Mouse (Mus musculus): ENCODE data around the gene Slc39a12. TPM values are rescaled to one million over a fixed set of nuclear protein-coding genes. Genes with fewer than 3 reads are reported as not detected.

Slc39a12 gene
- 0.05 TPM in 1 of 2 replicates, not detected in the other for polyA plus RNA-seq (2015; fragmentation: Nextera tagmentation; extraction: Ambion mirVana)

DNA sequence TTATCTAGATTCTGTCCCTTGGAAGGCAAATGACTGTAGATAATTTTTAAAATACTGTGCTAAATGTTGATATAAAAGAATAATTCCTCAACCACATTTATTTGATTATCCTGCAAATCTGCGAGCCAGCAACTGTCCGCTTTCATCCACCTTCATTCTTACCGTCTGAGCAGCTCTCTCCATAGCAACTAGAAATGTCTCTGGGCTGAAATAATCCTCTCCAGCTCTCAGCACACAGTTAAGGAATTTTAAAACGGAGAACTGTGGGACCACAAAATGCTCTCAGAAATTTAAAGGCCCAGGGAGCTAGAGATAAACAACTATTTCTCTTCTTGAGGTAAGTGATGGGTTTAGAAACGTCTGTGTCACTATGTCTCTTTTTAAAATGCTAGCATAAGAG, at the start of gene Slc39a12:
TSS of gene Slc39a12 (plus strand) at position 155 of the 400 bp plus-strand sequence.
- Histone ChIP-seq H3K36me3 (ENCODE audit: insufficient read depth, low read length) (no peaks in the 10 kb centered on the region), H3K4me2 (ENCODE audit: low read length) (no peak within 1 kb of the TSS), H3K4me1 (replicated peaks; ENCODE audit: insufficient read depth, low read length) (no peaks in the 10 kb centered on the region), H3K9me3 (replicated peaks; ENCODE audit: low read length) (no peaks in the 10 kb centered on the region), H3K27me3 (ENCODE audit: insufficient read depth, low read length) (no peaks in the 10 kb centered on the region), H3K4me3 (replicated peaks; ENCODE audit: low read depth, low read length) (no peak within 1 kb of the TSS), H3K9ac (ENCODE audit: low read depth, low read length) (no peak within 1 kb of the TSS), H3K27ac (no peak within 1 kb of the TSS)
- no peak for TF ChIP-seq CTCF (IDR thresholded peaks at IDR 0.05; ENCODE audit: low read depth)
- no peak for DNase-seq (ENCODE audit: low spot score)
- no peak for ATAC-seq (replicated peaks; ENCODE audit: low FRiP score, low read depth)
- WGBS, result 54% methylated on average over 5 of the region's 5 CpGs

- H3K9me3 ChIP-seq (replicated peaks; ENCODE audit: low read length), result no peaks in the 10 kb centered on the region
- H3K4me3 ChIP-seq (replicated peaks; ENCODE audit: low read depth, low read length), result no peak overlapping the region
- no peaks in the 10 kb centered on the region for H3K27me3 ChIP-seq (ENCODE audit: insufficient read depth, low read length)
- H3K27ac ChIP-seq, result peak overlapping the region; percentile 60
- 51% methylated on average over 14 of the region's 14 CpGs for WGBS
- DNase-seq (ENCODE audit: low spot score) (peak; percentile 64), ATAC-seq (replicated peaks; ENCODE audit: low FRiP score, low read depth) (peak; percentile 85; the same call in 1 of the 2 replicates)
- no peak overlapping the region for H3K9ac ChIP-seq (ENCODE audit: low read depth, low read length)
- no peak for TF ChIP-seq CTCF (IDR thresholded peaks at IDR 0.05; ENCODE audit: low read depth)
- peak overlapping the region; percentile 23; the same call in 1 of the 2 replicates for H3K4me2 ChIP-seq (ENCODE audit: low read length)
- H3K4me1 ChIP-seq (replicated peaks; ENCODE audit: insufficient read depth, low read length), result no peaks in the 10 kb centered on the region
- H3K36me3 ChIP-seq (ENCODE audit: insufficient read depth, low read length), result no peaks in the 10 kb centered on the region
These were observed 46.3 kb upstream of the Slc39a12 start for GRCm38 (mm10) chr2:14341652-14342308.

DNA sequence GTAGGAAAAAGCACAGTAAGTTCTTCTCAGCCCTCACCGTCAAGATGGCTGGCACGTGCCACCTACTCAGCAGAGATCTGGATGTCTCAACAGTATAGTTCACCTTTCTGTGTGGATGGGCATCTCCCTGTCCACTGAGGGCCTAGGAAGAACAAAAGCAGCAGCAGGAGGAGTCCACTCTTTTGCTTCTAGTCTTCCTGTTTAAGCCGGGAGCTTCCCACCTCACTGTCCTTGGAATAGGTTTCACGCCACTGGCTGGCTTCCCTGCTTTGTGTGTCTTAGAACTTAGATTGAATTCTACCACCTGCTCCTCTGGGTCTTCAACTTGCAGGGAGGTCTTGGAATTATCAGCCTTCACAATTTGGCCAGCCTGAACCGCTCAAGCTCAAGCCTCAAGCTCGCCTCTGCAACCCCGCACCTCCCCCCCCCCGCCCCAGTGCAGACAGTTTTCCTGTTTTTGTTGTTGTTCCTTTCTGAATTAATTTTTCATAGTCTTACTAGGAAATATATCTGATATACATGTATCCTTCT, 45.7 kb upstream of the Slc39a12 start:
- Histone ChIP-seq H3K27me3 (ENCODE audit: insufficient read depth, low read length) (no peaks in the 10 kb centered on the region), H3K27ac (peak overlapping the region; percentile 60), H3K36me3 (ENCODE audit: insufficient read depth, low read length) (no peaks in the 10 kb centered on the region), H3K4me1 (replicated peaks; ENCODE audit: insufficient read depth, low read length) (no peaks in the 10 kb centered on the region), H3K4me3 (replicated peaks; ENCODE audit: low read depth, low read length) (no peak overlapping the region), H3K4me2 (ENCODE audit: low read length) (no peak overlapping the region), H3K9me3 (replicated peaks; ENCODE audit: low read length) (no peaks in the 10 kb centered on the region), H3K9ac (ENCODE audit: low read depth, low read length) (no peak overlapping the region)
- WGBS, result 79% methylated on average over 8 of the region's 8 CpGs
- peak; percentile 44 for DNase-seq (ENCODE audit: low spot score)
- ATAC-seq (replicated peaks; ENCODE audit: low FRiP score, low read depth), result no peak
- no peak for TF ChIP-seq CTCF (IDR thresholded peaks at IDR 0.05; ENCODE audit: low read depth)

DNA sequence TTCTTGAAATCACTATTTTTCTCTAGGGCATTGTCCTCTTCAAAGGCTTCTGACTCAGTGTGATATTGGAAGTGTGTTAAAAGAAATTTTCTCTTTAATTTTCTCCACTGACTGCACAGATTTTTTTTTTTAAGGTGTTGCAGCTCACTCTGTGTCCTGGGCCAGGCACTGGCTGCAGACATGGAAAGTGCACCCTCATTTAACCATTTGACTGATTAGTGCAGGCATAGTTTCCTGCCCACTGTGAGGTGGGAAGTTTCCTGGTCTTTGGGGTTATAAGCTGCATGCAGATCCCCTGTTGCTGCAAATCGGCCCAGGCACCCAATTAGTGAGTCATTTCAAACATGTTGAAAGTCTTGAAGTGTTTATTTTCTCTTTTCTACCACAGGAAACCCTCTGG, 740 bp downstream of the Slc39a12 start:
- Histone ChIP-seq H3K36me3 (ENCODE audit: insufficient read depth, low read length) (no peaks in the 10 kb centered on the region), H3K27ac (no peak overlapping the region), H3K4me1 (replicated peaks; ENCODE audit: insufficient read depth, low read length) (no peaks in the 10 kb centered on the region), H3K4me3 (replicated peaks; ENCODE audit: low read depth, low read length) (no peak overlapping the region), H3K4me2 (ENCODE audit: low read length) (no peak overlapping the region), H3K9ac (ENCODE audit: low read depth, low read length) (no peak overlapping the region), H3K9me3 (replicated peaks; ENCODE audit: low read length) (no peaks in the 10 kb centered on the region), H3K27me3 (ENCODE audit: insufficient read depth, low read length) (no peaks in the 10 kb centered on the region)
- ATAC-seq (replicated peaks; ENCODE audit: low FRiP score, low read depth), result no peak
- no peak for DNase-seq (ENCODE audit: low spot score)
- WGBS, result 13% methylated on average over 1 of the region's 1 CpGs
- TF ChIP-seq CTCF (IDR thresholded peaks at IDR 0.05; ENCODE audit: low read depth), result no peak

DNA sequence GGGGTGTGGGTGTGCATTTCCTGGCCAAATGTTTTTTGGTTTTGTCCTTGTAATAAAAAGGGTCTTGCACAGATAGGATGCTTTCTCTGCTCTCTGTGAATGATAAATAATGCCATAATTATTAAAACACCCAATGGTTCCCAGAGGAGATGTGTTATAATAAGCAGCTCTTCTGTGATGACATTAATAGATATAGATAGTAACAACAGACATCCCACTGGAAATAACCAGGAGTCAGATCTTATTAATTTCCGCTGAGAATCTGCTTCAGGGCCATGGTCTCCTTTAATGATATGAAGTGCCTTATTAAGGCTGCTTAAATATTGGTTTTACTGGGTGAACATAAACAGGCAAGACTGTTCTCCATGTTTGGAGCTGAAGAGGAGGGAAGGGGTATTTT, 2.8 kb downstream of the Slc39a12 start:
- Histone ChIP-seq H3K36me3 (ENCODE audit: insufficient read depth, low read length) (no peaks in the 10 kb centered on the region), H3K27ac (no peak overlapping the region), H3K4me3 (replicated peaks; ENCODE audit: low read depth, low read length) (no peak overlapping the region), H3K4me1 (replicated peaks; ENCODE audit: insufficient read depth, low read length) (no peaks in the 10 kb centered on the region), H3K4me2 (ENCODE audit: low read length) (no peak overlapping the region), H3K9ac (ENCODE audit: low read depth, low read length) (no peak overlapping the region), H3K9me3 (replicated peaks; ENCODE audit: low read length) (no peaks in the 10 kb centered on the region), H3K27me3 (ENCODE audit: insufficient read depth, low read length) (no peaks in the 10 kb centered on the region)
- 86% methylated on average over 1 of the region's 1 CpGs for WGBS
- no peak for ATAC-seq (replicated peaks; ENCODE audit: low FRiP score, low read depth)
- no peak for TF ChIP-seq CTCF (IDR thresholded peaks at IDR 0.05; ENCODE audit: low read depth)
- no peak for DNase-seq (ENCODE audit: low spot score)

GRCm38 (mm10) chr2:14403000-14403399, 14.9 kb downstream of the Slc39a12 start:
- no peak overlapping the region for H3K4me2 ChIP-seq (ENCODE audit: low read length)
- no peaks in the 10 kb centered on the region for H3K27me3 ChIP-seq (ENCODE audit: insufficient read depth, low read length)
- H3K36me3 ChIP-seq (ENCODE audit: insufficient read depth, low read length), result no peaks in the 10 kb centered on the region
- ATAC-seq (replicated peaks; ENCODE audit: low FRiP score, low read depth) (no peak), DNase-seq (ENCODE audit: low spot score) (no peak)
- H3K4me1 ChIP-seq (replicated peaks; ENCODE audit: insufficient read depth, low read length), result no peaks in the 10 kb centered on the region
- no peak overlapping the region for H3K27ac ChIP-seq
- H3K9ac ChIP-seq (ENCODE audit: low read depth, low read length), result no peak overlapping the region
- no peaks in the 10 kb centered on the region for H3K9me3 ChIP-seq (replicated peaks; ENCODE audit: low read length)
- TF ChIP-seq CTCF (IDR thresholded peaks at IDR 0.05; ENCODE audit: low read depth), result 0 out of 2 replicates have a peak, but pooled peaks have one; percentile 13
- H3K4me3 ChIP-seq (replicated peaks; ENCODE audit: low read depth, low read length), result no peak overlapping the region

All from kidney, postnatal 0 days (tissue).